Mouse (Mus musculus) kidney, postnatal 25 days (tissue): ENCODE measurements at regions not wholly inside any gene's neighbourhood (a gene's known extent, or its start where the extent isn't known, plus 50 kb on each side); places are given as distances from the start of the nearest gene placed in this dataset.
A peak's percentile ranks its signal among the peaks of the same experiment; 100 is the strongest.
"Not testable (repeated sequence)": the region's sequence is repeated elsewhere in the genome, so short reads cannot be mapped to it uniquely, and the experiment has no call there.

ENCODE experiments used
- DNase-seq, 2 experiments: peaks; one replicate each; pipeline ENCODE4 v3.0.0; 2021; ENCODE audit warnings: mixed read lengths in 2 of 2

DNA sequence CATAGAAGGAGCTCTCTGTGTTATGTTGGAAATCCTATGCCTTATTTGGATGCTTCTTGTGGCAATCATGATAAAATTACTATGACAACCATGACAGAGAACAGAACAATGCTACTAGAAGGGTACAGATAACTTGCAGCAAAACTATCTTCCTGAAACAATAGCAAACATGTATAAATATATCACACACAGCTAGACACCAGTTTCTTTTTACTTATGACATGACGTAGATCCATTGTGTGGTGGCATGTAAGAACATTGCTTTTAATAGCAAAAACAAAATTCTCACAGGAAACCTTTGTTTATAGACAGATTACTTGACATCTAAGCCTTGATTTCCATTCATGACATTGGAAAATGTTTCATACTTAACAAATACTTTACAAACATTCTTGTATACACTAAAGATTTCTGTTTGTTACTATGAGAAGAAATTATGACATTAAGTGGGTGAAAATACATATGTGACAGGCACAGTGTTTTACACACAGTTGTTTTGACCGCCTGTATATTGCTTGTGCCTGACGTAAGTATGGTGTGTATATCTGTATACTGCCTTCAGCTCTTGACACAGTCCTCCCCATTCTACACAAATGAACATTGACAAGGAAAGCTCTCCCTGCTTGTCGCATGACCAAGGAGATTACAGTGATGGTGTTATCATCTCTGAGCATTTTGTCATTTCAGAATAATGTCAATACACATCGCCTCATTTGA is 113.6 kb upstream of the Emcn start:
- no peak for DNase-seq

GRCm38 (mm10) chr3:137228416-137228815 is 112.5 kb upstream of the Emcn start:
- no peak for DNase-seq

DNA sequence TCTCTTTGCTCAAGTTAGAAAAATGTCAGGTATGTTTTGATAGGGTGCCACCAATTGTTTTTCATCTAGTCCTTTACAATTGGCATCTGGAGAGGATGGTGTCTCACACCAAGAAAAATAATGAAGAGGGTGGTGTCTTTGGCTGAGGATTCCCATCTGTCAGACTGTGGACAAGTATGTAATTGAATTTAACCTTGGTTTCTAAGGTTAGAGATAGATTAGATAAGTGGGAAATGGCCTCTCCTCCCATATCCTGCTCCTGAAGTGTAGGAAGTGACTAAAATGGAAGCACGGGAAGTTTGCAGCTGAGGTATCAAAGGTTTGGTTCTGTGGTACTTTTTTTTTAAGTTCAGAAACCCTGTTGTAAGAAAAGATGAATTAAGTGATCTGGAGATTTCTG is 98.0 kb upstream of the Emcn start:
- peak; percentile 7 to 43 for DNase-seq

DNA sequence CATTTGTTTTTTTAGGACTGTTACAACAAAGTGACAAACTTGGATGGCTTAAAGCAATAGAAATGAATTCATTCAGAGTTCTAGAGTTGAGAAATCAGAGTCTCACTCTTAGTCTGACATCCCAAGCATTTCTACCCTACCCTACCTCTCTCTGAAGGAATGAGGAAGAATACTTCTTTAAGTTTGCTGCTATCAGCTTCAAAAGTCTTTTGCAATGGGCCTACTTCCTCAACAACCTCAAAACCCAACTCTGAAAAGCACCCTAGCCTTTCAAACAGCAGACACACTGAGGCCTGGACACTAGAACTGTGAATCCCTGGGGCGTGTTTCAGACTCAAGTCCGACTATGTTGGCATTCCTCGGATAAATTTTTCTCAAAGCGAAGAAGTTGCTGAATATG is 77.0 kb upstream of the Emcn start:
- no peak for DNase-seq

GRCm38 (mm10) chr3:137267752-137268151 is 73.1 kb upstream of the Emcn start:
- no peak for DNase-seq

DNA sequence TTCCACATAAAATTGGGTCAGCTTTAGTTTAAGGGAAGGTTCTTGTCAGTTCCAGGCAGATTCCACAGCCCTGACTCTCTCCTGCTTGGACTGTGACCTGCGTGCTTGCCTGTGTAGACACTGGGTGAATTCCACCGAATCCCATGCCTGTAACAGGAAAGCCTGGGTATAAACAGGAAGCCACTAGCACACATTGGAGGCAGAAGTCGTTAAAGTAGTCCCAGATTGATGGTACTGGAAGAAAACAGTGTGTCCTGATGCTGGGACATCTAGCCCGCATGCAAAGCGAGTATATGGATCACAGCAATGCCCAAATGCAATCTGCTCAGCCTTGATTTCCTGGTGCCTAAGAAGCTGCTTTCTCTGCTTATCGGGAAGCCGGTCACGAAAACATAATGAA is 65.4 kb upstream of the Emcn start:
- DNase-seq, result peak; percentile 20 to 69

DNA sequence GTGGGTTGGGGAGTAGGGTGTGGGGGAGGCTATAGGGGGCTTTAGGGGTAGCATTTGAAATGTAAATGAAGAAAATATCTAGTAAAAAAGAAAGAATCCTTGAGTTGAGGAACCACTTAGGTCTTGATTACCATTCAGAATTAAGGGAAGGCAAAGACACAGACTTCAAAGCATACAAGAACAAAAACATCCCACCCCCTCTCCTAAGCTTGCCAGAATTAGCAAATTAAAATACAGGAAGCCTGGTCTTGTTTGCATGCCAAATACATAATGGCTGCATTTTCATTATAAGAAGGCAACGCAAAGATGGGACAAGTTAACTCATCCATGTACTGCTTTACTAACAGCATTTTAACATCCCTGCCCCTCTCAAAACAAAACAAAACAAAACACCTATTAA is 61.6 kb upstream of the Emcn start:
- no peak for DNase-seq

DNA sequence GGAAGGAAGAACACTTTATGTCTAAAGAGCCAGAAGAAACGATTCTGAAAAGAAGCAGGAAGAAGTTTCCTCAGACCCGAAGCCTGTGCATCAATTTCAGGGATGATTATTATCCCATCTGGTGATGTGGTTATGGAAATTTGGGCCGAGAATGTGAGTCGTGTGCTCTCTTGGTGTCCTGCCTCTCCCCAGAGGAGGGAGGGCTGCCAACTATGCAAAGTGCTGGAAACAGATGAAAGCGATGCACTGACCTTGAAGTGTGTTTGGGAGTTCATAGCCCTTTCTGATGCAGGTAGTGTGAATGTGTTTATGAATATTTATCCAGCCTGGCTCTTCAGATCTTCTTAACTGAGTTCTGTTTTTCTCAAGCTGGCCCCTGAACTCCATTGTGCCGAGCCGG is 59.8 kb upstream of the Emcn start:
- DNase-seq, result no peak

GRCm38 (mm10) chr3:137287558-137287957 is 53.3 kb upstream of the Emcn start:
- DNase-seq, result not testable (repeated sequence)

- no peak for DNase-seq
These were observed 52.4 kb upstream of the Emcn start for GRCm38 (mm10) chr3:137288301-137288942.

- no peak for DNase-seq
These were observed 51.8 kb upstream of the Emcn start for GRCm38 (mm10) chr3:137288943-137289682.

DNA sequence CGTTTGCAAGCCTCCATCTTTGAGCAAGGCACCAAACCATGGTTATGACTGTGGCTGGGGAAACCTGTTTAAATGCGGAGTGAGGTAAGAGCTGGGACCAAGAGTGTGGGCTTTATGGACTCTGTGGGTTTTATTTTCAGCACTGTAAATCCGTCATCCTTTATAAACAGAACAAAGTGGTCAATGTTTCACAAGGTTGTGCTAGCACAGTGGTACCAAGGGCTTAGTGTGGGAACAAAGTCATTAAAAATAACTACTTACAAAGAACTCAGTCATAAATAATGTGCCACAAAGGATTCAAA is 51.2 kb upstream of the Emcn start:
- DNase-seq, result no peak
